Mouse (Mus musculus): ENCODE results near the gene Rabgap1l.

DNA sequence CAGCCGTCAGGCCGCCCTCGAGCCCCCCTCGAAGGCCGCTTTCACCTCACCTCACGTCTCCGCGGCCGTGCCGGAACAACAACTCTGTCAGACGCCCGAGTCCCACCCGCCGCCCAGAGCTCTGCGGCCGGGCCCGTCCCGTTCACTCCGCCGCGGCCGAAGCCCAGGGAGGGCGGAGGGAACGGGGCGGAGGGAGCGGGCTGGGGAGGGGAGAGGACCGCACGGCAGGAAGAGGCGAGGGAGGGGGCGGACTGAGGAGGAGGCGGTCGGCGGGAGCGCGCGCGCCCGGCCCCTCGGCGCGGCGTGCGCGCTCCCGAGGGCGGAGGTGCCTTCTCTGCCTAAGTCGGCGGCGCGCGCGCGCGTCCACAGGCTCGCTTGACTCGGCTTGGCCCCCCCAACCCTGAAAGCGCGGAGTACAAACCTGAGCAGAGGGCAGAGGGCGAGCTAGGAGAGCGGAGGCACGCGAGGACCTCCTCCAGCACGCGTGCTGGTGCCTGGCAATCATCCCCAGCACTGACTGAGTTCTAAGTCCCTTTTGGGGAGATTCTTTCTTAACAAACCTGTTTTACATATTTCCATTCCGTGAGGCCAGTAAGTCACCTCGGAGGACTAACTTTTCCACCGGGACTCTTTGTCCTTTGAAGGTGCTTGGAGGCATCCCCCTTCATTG lies at the start of gene Rabgap1l:
- no peak for TF ChIP-seq POLR2A (IDR thresholded peaks at IDR 0.05; ENCODE audit: insufficient read depth, low read length)
- no peak for TF ChIP-seq CTCF (IDR thresholded peaks at IDR 0.05; ENCODE audit: low read depth, low read length)
